In genomic region chr2:126415981-126416380, GRCm38 (mm10) we compare ENCODE assay signal across 26 mouse cellular contexts.
DNase-seq lines count a peak whose midpoint lies in the region; ATAC-seq and TF ChIP-seq lines count a peak whose summit lies in the region.
"Had no signal": no experiment of that assay in that cellular context is flagged by ENCODE, and none has a peak within 500 bp of the region (broad histone marks: within the 10 kb centered on the region; RNA-seq: fewer than 3 reads in every experiment).

No protein-coding gene starts in this region.

- no peaks in the 10 kb centered on the region for H3K9me3 ChIP-seq in hindbrain, postnatal 0 days (ENCODE audit: low read length)
- H3K9me3 ChIP-seq: embryonic facial prominence, embryonic 10.5 days; embryonic facial prominence, embryonic 12.5 days; forebrain, embryonic 10.5 days; forebrain, embryonic 12.5 days; G1E had no signal

- WGBS in hindbrain, postnatal 0 days: 85% methylated on average over 4 of the region's 4 CpGs

- no peak overlapping the region for H3K4me3 ChIP-seq in hindbrain, postnatal 0 days (ENCODE audit: low read length)
- H3K4me3 ChIP-seq: embryonic facial prominence, embryonic 10.5 days; embryonic facial prominence, embryonic 12.5 days; forebrain, embryonic 10.5 days; forebrain, embryonic 12.5 days had no signal

- H3K36me3 ChIP-seq in hindbrain, postnatal 0 days (ENCODE audit: insufficient read depth, low read length): no peaks in the 10 kb centered on the region
- H3K36me3 ChIP-seq: embryonic facial prominence, embryonic 10.5 days; embryonic facial prominence, embryonic 12.5 days; forebrain, embryonic 10.5 days; forebrain, embryonic 12.5 days; G1E had no signal

- peak; percentile 22 to 68 for DNase-seq in adrenal gland, adult (ENCODE audit: inconsistent age in 2 of 2, low spot score in 1 of 2)
- no peak for DNase-seq in adrenal gland, postnatal 25 days
- peak; percentile 33 for DNase-seq in adrenal gland, adult 8-10 months
- no peak for DNase-seq in adrenal gland, postnatal 4 days (ENCODE audit: low spot score in 2 of 2)
- peak; percentile 31 to 47 for DNase-seq in adrenal gland, postnatal 36 days
- DNase-seq in hindbrain, postnatal 0 days (ENCODE audit: low spot score): no peak
- DNase-seq: B cell, adult 2 months; cerebellum, adult 11 months; cerebellum, adult 18-20 months; cerebellum, adult 8-10 months; cerebellum, adult 9-11 months; cerebellum, postnatal 14 days; cerebellum, postnatal 36 days had no signal

- no peak overlapping the region for H3K4me2 ChIP-seq in hindbrain, postnatal 0 days (ENCODE audit: low read depth, low read length)
- H3K4me2 ChIP-seq: embryonic facial prominence, embryonic 12.5 days; forebrain, embryonic 12.5 days had no signal

- H3K4me1 ChIP-seq in hindbrain, postnatal 0 days (ENCODE audit: insufficient read depth, low read length): no peaks in the 10 kb centered on the region
- H3K4me1 ChIP-seq: embryonic facial prominence, embryonic 10.5 days; embryonic facial prominence, embryonic 12.5 days; forebrain, embryonic 12.5 days had no signal

- H3K9ac ChIP-seq in hindbrain, postnatal 0 days (replicated peaks; ENCODE audit: low read length): no peak overlapping the region
- H3K9ac ChIP-seq: embryonic facial prominence, embryonic 12.5 days; forebrain, embryonic 12.5 days had no signal

- TF ChIP-seq CTCF in hindbrain, postnatal 0 days (IDR thresholded peaks at IDR 0.05; ENCODE audit: low read depth): no peak

- ATAC-seq in granulocyte monocyte progenitor cell, adult 5-6 weeks (replicated peaks; ENCODE audit: poor library complexity, severe bottlenecking): peak; percentile 8; the same call in 1 of the 2 replicates
- ATAC-seq in erythroid progenitor cell, adult 5-6 weeks (replicated peaks; ENCODE audit: low FRiP score, poor library complexity, severe bottlenecking): no peak
- ATAC-seq in hindbrain, postnatal 0 days: no peak
- ATAC-seq: activated CD4-positive, CD25-positive, alpha-beta regulatory T cell, adult 4 months; CD4-positive, CD25-positive, alpha-beta regulatory T cell, adult 4 months; forebrain, embryonic 14.5 days; forebrain, embryonic 16.5 days; Patski had no signal

- no peak overlapping the region for H3K27ac ChIP-seq in hindbrain, postnatal 0 days
- H3K27ac ChIP-seq: embryonic facial prominence, embryonic 10.5 days; embryonic facial prominence, embryonic 12.5 days; forebrain, embryonic 10.5 days; forebrain, embryonic 12.5 days had no signal

- H3K27me3 ChIP-seq in hindbrain, postnatal 0 days (ENCODE audit: insufficient read depth, low read length): no peaks in the 10 kb centered on the region
- H3K27me3 ChIP-seq: CH12.LX; embryonic facial prominence, embryonic 12.5 days; forebrain, embryonic 12.5 days; Patski had no signal

Comparison
In these comparisons a context has a peak if more than half of its experiments do, and no peak if none do; other contexts are left out.
1. DNase-seq: peak in adrenal gland, adult (2 of 2), adrenal gland, adult 8-10 months (single experiment) and adrenal gland, postnatal 36 days (2 of 2); none in adrenal gland, postnatal 25 days (single experiment), adrenal gland, postnatal 4 days (0 of 2) and hindbrain, postnatal 0 days (single experiment).